Mouse (Mus musculus) CD8-positive naive resting alpha-beta T cell, adult 57 days (primary cell): ENCODE measurements around the gene Gm42957. TPM values are rescaled to one million over a fixed set of nuclear protein-coding genes. Genes with fewer than 3 reads are reported as not detected.

ENCODE experiments used
- total RNA-seq: library from RNA; stranded (reverse); gene quantifications from one replicate; pipeline ENCODE4 v1.2.4, GENCODE M21; 2023

Gm42957 gene
- 0.18 TPM for total RNA-seq

GRCm38 (mm10) chr3:96634928-96635879 lies at the start of gene Gm42957, which contains the start of gene Pex11b:
TSS of gene Gm42957 (plus strand) at chr3:96635474.
TSS of gene Pex11b (plus strand) at chr3:96635376.

DNA sequence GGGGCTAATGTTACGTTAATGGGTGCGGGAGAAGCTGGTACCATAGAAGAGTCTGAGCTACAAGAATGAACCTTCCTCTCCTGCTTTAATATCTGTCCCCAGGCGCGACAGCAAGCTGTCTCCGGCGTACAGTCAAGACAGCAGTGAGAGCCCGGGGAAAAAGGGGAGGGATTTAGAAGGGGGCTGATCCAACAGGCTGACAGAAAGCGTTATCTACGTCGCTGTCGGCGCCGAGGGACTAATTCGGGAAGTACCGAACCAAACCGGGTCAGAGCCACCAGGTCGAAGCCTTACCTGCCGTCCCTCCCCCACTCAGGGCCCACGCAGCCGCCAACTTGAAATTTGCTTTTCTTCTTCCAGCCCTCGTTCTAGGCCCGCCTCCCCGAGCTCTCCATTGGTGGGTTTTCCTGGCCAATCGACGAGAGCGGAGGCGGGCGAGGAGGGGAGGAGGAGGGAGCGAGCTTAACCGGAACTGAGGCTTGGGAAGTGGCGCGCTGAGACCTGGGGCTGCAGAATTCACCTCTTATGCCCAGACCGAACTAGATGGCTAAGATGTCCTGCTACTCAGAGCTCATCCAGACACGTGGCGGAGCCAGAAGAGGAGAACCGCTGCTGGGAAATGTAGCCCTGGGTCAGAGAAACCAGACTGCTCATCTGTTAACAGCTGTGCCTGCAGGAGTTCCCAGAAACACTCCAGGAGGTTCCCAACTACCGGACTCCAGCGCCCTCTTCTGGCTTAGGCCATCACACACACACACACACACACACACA lies 41.3 kb upstream of the Gm42957 start, which contains the start of gene Polr3gl:
TSS of gene Polr3gl (minus strand) at position 392 of the 771 bp plus-strand sequence.

GRCm38 (mm10) chr3:96596228-96596707 lies 39.0 kb upstream of the Gm42957 start, which contains the start of gene Ankrd34a:
TSS of gene Ankrd34a (plus strand) at chr3:96596636.

DNA sequence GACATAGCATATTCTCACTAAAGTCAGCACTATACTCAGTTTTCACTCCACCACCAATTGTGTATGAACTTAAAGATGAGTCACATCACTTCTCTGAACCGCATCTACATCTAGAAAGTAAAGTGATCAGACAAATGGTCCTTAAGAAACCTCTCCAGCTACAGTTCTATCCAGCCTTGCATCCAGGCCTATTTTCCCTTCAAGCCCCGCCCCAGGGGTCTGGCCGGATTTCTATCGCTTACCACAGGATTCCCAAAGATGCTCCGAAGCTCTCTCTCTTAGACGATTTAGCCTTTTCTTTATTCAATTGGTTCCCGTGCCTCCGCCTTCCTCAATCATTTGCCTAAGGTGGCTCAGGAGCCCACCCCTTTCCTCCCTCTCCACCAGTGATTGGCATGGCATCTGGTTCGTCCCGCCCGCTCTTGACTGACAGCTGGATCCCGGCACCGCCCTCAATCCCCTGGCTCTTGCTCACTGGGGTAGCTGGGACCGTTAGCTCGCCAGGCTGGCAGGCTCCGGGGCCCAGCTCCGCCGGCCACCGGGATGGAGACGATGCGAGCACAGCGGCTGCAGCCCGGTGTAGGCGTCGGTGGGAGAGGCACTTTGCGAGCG lies 34.5 kb upstream of the Gm42957 start, which contains the start of gene Lix1l:
TSS of gene Lix1l (plus strand) at position 511 of the 612 bp plus-strand sequence.

GRCm38 (mm10) chr3:96629729-96630600 lies 5.3 kb upstream of the Gm42957 start, which contains the start of gene Rbm8a:
TSS of gene Rbm8a (plus strand) at chr3:96629933.

DNA sequence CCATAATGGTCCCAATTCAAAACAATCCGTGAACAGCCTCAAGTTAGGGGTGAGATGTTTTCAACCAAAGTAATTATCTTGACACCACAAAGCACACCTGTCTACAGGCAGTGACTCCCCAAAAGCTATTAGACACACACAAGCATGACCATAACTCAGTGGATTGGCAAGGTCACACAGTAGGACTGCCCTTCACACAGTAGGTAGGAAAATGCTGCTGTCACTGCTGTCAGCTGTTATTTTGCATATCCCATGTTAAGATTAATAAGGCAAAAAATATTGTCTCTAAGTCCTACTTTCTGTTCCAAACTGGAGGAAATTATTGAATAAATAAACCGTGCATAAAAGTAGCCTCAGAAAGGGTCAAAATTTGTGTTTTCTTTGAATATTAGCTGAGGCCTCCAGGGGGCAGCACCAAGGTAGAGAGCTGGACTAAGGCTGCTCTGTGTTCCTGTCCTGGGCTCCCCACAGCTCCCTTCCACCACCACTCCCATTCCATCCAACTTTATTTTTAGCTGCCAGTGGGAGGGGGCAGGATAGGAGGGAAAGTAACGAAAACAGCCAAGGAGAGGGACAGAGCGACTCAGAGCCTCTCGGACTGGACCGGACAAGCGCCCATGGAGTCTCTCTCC lies 9.9 kb downstream of the Gm42957 start, which contains the start of gene Itga10:
TSS of gene Itga10 (plus strand) at position 567 of the 632 bp plus-strand sequence.

DNA sequence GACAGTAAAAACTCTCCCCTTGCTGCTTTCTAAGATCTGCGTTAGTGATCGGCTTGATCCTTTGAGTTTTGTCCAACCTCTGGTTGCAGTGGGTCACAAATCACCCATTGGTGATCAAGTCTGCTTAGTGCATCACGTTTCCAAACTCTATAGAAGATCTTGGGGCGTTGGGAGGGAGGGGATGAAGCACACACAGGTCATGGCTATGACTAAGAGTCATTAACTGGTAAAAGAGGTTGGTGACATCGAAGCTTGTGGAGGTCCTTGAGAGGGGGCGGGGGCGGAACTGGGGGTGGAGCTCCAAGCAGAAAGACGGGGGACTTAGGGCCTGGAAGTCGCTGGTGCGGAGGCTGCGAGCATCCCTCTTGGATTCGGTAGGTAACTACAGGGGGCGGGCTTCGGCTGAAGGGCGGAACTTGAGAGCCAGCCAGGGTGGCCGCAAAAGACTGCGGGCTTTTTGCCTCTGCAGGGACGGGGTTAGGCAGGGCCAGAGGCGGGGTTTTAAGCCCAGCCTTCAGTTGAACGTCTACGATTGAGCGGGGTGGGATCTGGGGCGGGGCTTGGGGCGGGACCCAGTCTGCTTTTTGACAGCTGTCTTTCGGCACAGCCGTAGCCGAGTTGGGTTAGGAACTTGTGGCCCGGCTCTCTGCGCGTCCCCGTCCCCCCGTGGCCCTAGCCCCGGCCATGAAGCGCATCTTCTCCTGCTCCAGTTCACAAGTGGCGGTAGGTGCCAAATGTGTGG lies 34.6 kb downstream of the Gm42957 start, which contains the start of gene Ankrd35:
TSS of gene Ankrd35 (plus strand) at position 405 of the 742 bp plus-strand sequence.

GRCm38 (mm10) chr3:96696198-96696765 lies 61.0 kb downstream of the Gm42957 start, which contains the start of gene Pias3:
TSS of gene Pias3 (plus strand) at chr3:96696384.

Other genes starting within 250 kb of the Gm42957 start
- gene BC107364, start 183.2 kb upstream of the Gm42957 start, total RNA-seq, result not detected
- not detected for gene Hfe2, start 110.3 kb upstream of the Gm42957 start, total RNA-seq
- 382 TPM for gene Txnip, start 77.5 kb upstream of the Gm42957 start, total RNA-seq
- not detected for gene Gm16253, start 58.5 kb upstream of the Gm42957 start, total RNA-seq
- gene Polr3gl, start 41.3 kb upstream of the Gm42957 start, total RNA-seq, result 34.6 TPM
- gene Ankrd34a, start 38.8 kb upstream of the Gm42957 start, total RNA-seq, result not detected
- not detected for gene Lix1l, start 34.3 kb upstream of the Gm42957 start, total RNA-seq
- gene Rbm8a, start 5.5 kb upstream of the Gm42957 start, total RNA-seq, result 87.7 TPM
- gene Pex11b, start 98 bp upstream of the Gm42957 start, total RNA-seq, result 26.4 TPM
- 2.7 TPM for gene Itga10, start 10.1 kb downstream of the Gm42957 start, total RNA-seq
- not detected for gene Ankrd35, start 34.7 kb downstream of the Gm42957 start, total RNA-seq
- gene Pias3, start 60.9 kb downstream of the Gm42957 start, total RNA-seq, result 14.8 TPM
- gene Nudt17, start 73.1 kb downstream of the Gm42957 start, total RNA-seq, result 1.9 TPM
- gene Polr3c, start 92.2 kb downstream of the Gm42957 start, total RNA-seq, result 64.1 TPM
- gene Rnf115, start 92.2 kb downstream of the Gm42957 start, total RNA-seq, result 43.7 TPM
- gene Pdzk1, start 193.8 kb downstream of the Gm42957 start, total RNA-seq, result 0.21 TPM
- gene Cd160, start 193.9 kb downstream of the Gm42957 start, total RNA-seq, result 13.4 TPM